Mouse (Mus musculus): ENCODE measurements around the gene Dennd1a. TPM values are rescaled to one million over a fixed set of nuclear protein-coding genes. Genes with fewer than 3 reads are reported as not detected.

Dennd1a gene
- polyA plus RNA-seq, 1 experiment, result 36.2 TPM

DNA sequence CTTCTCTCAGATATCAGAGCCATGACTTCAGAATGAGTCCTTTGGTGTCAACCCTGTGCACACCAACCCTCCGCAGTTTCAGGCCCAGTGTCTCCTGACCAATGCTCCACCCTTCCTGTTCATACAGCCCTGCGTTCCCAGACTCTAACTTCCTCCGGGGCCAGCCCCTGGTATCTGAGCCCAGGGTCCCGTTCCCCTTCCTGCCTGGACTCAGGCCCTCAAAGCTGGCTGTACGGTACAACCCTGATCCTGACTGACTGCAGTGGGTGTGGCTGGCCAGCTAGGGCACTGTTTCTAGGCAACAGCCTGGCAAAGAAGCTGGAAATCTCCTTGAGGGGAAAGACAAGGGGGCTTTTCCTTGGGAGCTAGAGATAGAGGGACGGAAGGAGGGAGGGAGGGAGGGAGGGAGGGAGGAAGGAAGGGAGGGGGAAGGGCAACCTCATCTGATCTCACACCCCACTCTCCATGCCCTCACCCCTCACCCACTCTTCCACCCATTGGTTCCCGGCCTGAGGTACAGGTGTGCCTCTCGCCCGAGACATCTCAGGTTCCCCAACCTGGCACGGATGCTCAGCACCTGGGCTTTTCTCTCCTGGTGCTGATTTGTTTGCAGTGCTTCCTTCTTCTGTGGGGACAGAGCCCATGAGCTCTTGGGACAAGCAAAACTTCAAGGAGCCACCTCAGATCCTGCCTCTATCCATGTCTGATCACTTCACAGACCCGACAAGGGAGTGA, 521.0 kb downstream of the Dennd1a start:
- no peak for TF ChIP-seq POLR2A (IDR thresholded peaks at IDR 0.05; ENCODE audit: low read depth, low read length)
- no peak for TF ChIP-seq CTCF (conservative IDR thresholded peaks at IDR 0.05; ENCODE audit: insufficient read depth, insufficient read length, low read depth, low read length)
- H3K4me1 ChIP-seq (ENCODE audit: control insufficient read depth, insufficient read depth, low read length), result 0 out of 2 replicates have a peak, but pooled peaks cover 3% of the 10 kb centered on the region
- no peak overlapping the region for H3K4me3 ChIP-seq (ENCODE audit: insufficient read depth, low read depth, low read length)
- WGBS, result 69% methylated on average over 11 of the region's 11 CpGs
- no peak overlapping the region for H3K27ac ChIP-seq (ENCODE audit: insufficient read depth, low read depth, low read length)
- H3K36me3 ChIP-seq (ENCODE audit: control insufficient read depth, insufficient read depth, low read length), result no peaks in the 10 kb centered on the region
- no peak for DNase-seq
- H3K27me3 ChIP-seq (replicated peaks; ENCODE audit: control insufficient read depth, insufficient read depth, low read length), result no peaks in the 10 kb centered on the region

DNA sequence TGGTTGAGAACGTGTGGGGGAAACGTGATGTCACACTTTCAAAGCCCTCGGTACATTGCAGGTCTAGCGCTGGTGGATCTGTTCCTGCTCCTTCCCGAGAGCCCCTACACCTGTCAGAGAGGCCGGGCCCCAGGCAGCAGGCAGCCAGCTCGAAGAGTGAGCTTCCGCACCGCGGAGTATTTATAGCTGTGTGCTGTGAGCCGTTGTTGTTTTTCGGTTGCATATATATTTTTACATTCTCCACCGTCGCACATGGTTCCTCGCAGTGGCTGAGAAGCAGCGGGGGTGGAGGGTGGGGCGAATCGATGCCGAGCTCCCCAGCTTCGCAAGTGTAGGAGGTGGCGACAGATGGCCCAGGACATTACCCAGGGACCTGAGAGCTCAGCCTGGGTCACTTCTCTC, 522.1 kb downstream of the Dennd1a start:
- TF ChIP-seq CTCF (conservative IDR thresholded peaks at IDR 0.05; ENCODE audit: insufficient read depth, insufficient read length, low read depth, low read length), result no peak
- no peak for TF ChIP-seq POLR2A (IDR thresholded peaks at IDR 0.05; ENCODE audit: low read depth, low read length)
- WGBS, result 71% methylated on average over 21 of the region's 21 CpGs
- H3K4me1 ChIP-seq (ENCODE audit: control insufficient read depth, insufficient read depth, low read length), result no peaks in the 10 kb centered on the region
- H3K27ac ChIP-seq (ENCODE audit: insufficient read depth, low read depth, low read length), result no peak overlapping the region
- DNase-seq, result no peak
- no peak overlapping the region for H3K4me3 ChIP-seq (ENCODE audit: insufficient read depth, low read depth, low read length)
- no peaks in the 10 kb centered on the region for H3K27me3 ChIP-seq (replicated peaks; ENCODE audit: control insufficient read depth, insufficient read depth, low read length)
- H3K36me3 ChIP-seq (ENCODE audit: control insufficient read depth, insufficient read depth, low read length), result no peaks in the 10 kb centered on the region

- Histone ChIP-seq H3K4me3 (ENCODE audit: insufficient read depth, low read depth, low read length) (no peak overlapping the region), H3K4me1 (ENCODE audit: control insufficient read depth, insufficient read depth, low read length) (no peaks in the 10 kb centered on the region), H3K27ac (ENCODE audit: insufficient read depth, low read depth, low read length) (no peak overlapping the region), H3K36me3 (ENCODE audit: control insufficient read depth, insufficient read depth, low read length) (no peaks in the 10 kb centered on the region), H3K27me3 (replicated peaks; ENCODE audit: control insufficient read depth, insufficient read depth, low read length) (no peaks in the 10 kb centered on the region)
- WGBS, result 87% methylated on average over 2 of the region's 2 CpGs
- TF ChIP-seq CTCF (conservative IDR thresholded peaks at IDR 0.05; ENCODE audit: insufficient read depth, insufficient read length, low read depth, low read length) (no peak), POLR2A (IDR thresholded peaks at IDR 0.05; ENCODE audit: low read depth, low read length) (no peak)
- no peak for DNase-seq
Observed at GRCm38 (mm10) chr2:37764514-37764913, 522.7 kb downstream of the Dennd1a start.

- H3K4me3 ChIP-seq (ENCODE audit: insufficient read depth, low read depth, low read length), result no peak overlapping the region
- no peak overlapping the region for H3K27ac ChIP-seq (ENCODE audit: insufficient read depth, low read depth, low read length)
- no peak for TF ChIP-seq POLR2A (IDR thresholded peaks at IDR 0.05; ENCODE audit: low read depth, low read length)
- no peak for TF ChIP-seq CTCF (conservative IDR thresholded peaks at IDR 0.05; ENCODE audit: insufficient read depth, insufficient read length, low read depth, low read length)
- H3K27me3 ChIP-seq (replicated peaks; ENCODE audit: control insufficient read depth, insufficient read depth, low read length), result no peaks in the 10 kb centered on the region
- 67% methylated on average over 3 of the region's 3 CpGs for WGBS
- no peak for DNase-seq
- no peaks in the 10 kb centered on the region for H3K36me3 ChIP-seq (ENCODE audit: control insufficient read depth, insufficient read depth, low read length)
- H3K4me1 ChIP-seq (ENCODE audit: control insufficient read depth, insufficient read depth, low read length), result no peaks in the 10 kb centered on the region
Observed at GRCm38 (mm10) chr2:37763638-37764037, 523.6 kb downstream of the Dennd1a start.

DNA sequence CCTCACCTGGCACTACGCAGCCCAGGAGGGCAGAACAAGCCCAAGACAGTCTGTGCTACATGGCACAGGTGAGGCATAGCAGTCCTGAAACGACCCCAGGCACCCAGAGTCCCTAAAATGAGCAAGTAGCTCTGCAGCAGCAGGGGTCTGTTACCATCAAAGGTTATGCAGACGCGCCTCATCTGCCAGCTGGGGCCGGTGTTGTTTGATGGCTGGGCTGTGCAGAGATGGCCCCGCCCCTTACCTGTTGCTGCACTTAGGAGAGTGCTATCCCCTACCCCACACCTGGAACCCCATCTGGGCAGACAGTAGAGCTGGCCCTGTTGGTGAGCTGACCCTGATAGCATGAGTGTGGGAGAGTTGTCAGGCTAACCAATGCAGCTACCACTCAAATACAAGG, 526.6 kb downstream of the Dennd1a start:
- H3K4me1 ChIP-seq (ENCODE audit: control insufficient read depth, insufficient read depth, low read length), result no peaks in the 10 kb centered on the region
- no peak overlapping the region for H3K4me3 ChIP-seq (ENCODE audit: insufficient read depth, low read depth, low read length)
- TF ChIP-seq CTCF (conservative IDR thresholded peaks at IDR 0.05; ENCODE audit: insufficient read depth, insufficient read length, low read depth, low read length), result no peak
- H3K36me3 ChIP-seq (ENCODE audit: control insufficient read depth, insufficient read depth, low read length), result no peaks in the 10 kb centered on the region
- no peak overlapping the region for H3K27ac ChIP-seq (ENCODE audit: insufficient read depth, low read depth, low read length)
- no peaks in the 10 kb centered on the region for H3K27me3 ChIP-seq (replicated peaks; ENCODE audit: control insufficient read depth, insufficient read depth, low read length)
- WGBS, result 86% methylated on average over 6 of the region's 6 CpGs
- no peak for DNase-seq

DNA sequence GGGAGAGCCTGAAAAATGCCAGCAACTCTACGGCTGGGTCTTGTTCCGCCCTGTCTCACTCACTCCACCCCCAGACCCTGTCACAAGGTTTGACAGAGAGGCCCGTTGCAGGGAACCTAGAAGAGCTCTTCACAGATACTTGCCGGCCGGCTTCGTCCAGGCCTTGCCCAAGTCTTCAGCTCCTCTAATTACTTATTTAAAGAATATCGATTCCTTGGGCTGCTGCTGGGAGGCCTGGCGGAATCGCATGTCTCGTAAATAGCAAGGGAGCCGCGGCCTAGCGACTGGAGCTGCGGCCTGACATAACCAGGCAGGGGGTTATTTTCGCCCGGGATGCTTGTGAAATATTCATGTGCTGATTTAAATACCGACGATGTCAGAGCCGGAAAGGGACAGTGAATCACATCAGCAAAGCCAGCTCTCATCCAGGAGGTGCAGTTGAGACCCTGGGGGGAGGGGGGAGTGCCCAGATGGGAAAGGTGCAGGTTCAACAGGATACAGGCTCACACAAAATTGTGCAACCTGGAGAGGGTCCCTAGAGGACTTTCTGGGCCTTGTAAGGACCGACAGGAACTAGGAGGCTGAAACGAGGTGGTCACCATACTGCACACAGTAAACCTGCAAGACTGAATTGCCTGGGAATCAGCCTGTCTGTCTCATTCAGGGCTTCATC, 528.7 kb downstream of the Dennd1a start:
- no peak overlapping the region for H3K27ac ChIP-seq (ENCODE audit: insufficient read depth, low read depth, low read length)
- 61% methylated on average over 21 of the region's 21 CpGs for WGBS
- H3K36me3 ChIP-seq (ENCODE audit: control insufficient read depth, insufficient read depth, low read length), result no peaks in the 10 kb centered on the region
- H3K27me3 ChIP-seq (replicated peaks; ENCODE audit: control insufficient read depth, insufficient read depth, low read length), result no peaks in the 10 kb centered on the region
- no peaks in the 10 kb centered on the region for H3K4me1 ChIP-seq (ENCODE audit: control insufficient read depth, insufficient read depth, low read length)
- DNase-seq, result no peak
- TF ChIP-seq CTCF (conservative IDR thresholded peaks at IDR 0.05; ENCODE audit: insufficient read depth, insufficient read length, low read depth, low read length), result no peak
- TF ChIP-seq POLR2A (IDR thresholded peaks at IDR 0.05; ENCODE audit: low read depth, low read length), result no peak
- H3K4me3 ChIP-seq (ENCODE audit: insufficient read depth, low read depth, low read length), result no peak overlapping the region

GRCm38 (mm10) chr2:37757784-37758183, 529.4 kb downstream of the Dennd1a start:
- TF ChIP-seq POLR2A (IDR thresholded peaks at IDR 0.05; ENCODE audit: low read depth, low read length), result no peak
- no peak for TF ChIP-seq CTCF (conservative IDR thresholded peaks at IDR 0.05; ENCODE audit: insufficient read depth, insufficient read length, low read depth, low read length)
- Histone ChIP-seq H3K36me3 (ENCODE audit: control insufficient read depth, insufficient read depth, low read length) (no peaks in the 10 kb centered on the region), H3K4me3 (ENCODE audit: insufficient read depth, low read depth, low read length) (no peak overlapping the region), H3K27ac (ENCODE audit: insufficient read depth, low read depth, low read length) (no peak overlapping the region), H3K4me1 (ENCODE audit: control insufficient read depth, insufficient read depth, low read length) (no peaks in the 10 kb centered on the region), H3K27me3 (replicated peaks; ENCODE audit: control insufficient read depth, insufficient read depth, low read length) (no peaks in the 10 kb centered on the region)
- no peak for DNase-seq
- WGBS, result 95% methylated on average over 4 of the region's 4 CpGs
